Mouse (Mus musculus): ENCODE results near the gene Pidd1. TPM values are rescaled to one million over a fixed set of nuclear protein-coding genes. Genes with fewer than 3 reads are reported as not detected.

Pidd1 gene
- total and polyA plus RNA-seq, 3 experiments, result 5.8 to 24.9 (median 7.8) TPM

DNA sequence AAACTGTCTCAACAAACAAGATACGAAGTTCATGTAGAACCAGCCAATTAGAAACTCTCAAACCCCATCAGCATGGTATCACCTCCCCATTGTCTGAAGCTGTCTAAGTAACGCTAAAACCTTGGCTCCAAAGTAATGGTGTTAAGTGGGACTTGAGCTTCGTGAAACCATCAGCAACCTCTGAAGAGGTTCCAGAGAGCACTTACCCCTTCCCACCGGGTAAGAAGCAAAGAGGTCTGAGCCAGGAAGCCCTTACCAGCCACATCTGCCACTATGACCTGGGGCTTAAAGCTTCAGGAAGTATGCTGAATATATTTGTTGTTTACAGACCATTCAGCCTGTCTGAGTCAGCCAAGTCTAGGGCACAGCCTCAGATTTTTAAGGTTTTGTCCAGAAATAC is 38.4 kb downstream of the Pidd1 start:
- TF ChIP-seq POLR2A (IDR thresholded peaks at IDR 0.05; ENCODE audit: low read depth, low read length) (no peak), BHLHE40 (IDR thresholded peaks at IDR 0.05; ENCODE audit: low read depth, low read length) (no peak), ZKSCAN1 (IDR thresholded peaks at IDR 0.05; ENCODE audit: borderline replicate concordance, low read depth, low read length) (no peak), CTCF (conservative IDR thresholded peaks at IDR 0.05 in 1 of 2, IDR thresholded peaks at IDR 0.05 in 1 of 2; ENCODE audit: low read depth in 2 of 2, low read length in 2 of 2) (no peak), USF1 (IDR thresholded peaks at IDR 0.05; ENCODE audit: low read depth, low read length) (no peak)
- Histone ChIP-seq H3K79me2 (replicated peaks; ENCODE audit: control insufficient read depth, extremely low read depth, insufficient read depth, poor library complexity, severe bottlenecking) (no peaks in the 10 kb centered on the region), H3K4me1 (ENCODE audit: control insufficient read depth in 1 of 2, insufficient read depth in 2 of 2) (peaks cover 5% of the 10 kb centered on the region in 2 experiments), H3K9ac (ENCODE audit: insufficient read depth, low read depth) (no peak overlapping the region), H3K4me2 (ENCODE audit: insufficient read depth, low read depth, poor library complexity, severe bottlenecking) (no peak overlapping the region), H3K4me3 (replicated peaks in 1 of 3; ENCODE audit: low read depth in 2 of 3, low read length in 2 of 3, poor library complexity in 1 of 3) (no peak overlapping the region), H3K36me3 (replicated peaks in 1 of 2; ENCODE audit: control insufficient read depth in 1 of 2, insufficient read depth in 1 of 2, low read length in 1 of 2) (peaks cover 47 to 70% of the 10 kb centered on the region in 2 experiments), H3K9me3 (replicated peaks; ENCODE audit: low read length) (no peaks in the 10 kb centered on the region), H3K27me3 (replicated peaks) (no peaks in the 10 kb centered on the region), H3K27ac (ENCODE audit: insufficient read depth, low read depth) (no peak overlapping the region)
- DNase-seq (ENCODE audit: extremely low read depth), result no peak
- dilution Hi-C loops (cut with MboI; ENCODE audit: extremely low pct_ligation_motif_present, extremely low pct_unique_long_range_greater_than_20kb, low sequenced_read_pairs), result no loop called here
- in situ Hi-C loops (cut with MboI; ENCODE audit: low pct_ligation_motif_present, low pct_unique_long_range_greater_than_20kb, low sequenced_read_pairs), result no loop called here

DNA sequence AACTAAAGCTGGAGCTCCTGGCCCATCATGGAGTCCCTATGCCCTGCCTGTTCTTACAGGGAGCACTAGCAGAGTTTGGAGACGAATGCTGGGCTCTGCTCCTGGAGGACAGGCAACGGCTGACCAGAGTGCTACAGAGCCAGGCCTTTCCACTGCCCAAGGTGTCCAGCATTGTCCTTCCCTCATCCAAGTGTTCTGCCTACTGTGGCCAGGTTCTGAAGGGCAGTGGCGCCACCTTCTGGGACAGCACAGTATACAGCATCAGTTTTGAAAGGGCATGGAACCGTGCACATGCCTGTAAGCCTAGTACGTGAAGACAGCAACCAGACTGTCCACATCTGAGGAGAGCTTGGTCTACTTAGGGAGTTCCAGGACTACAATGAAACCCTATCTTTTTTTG is 40.5 kb downstream of the Pidd1 start:
- no peaks in the 10 kb centered on the region for H3K79me2 ChIP-seq (replicated peaks; ENCODE audit: control insufficient read depth, extremely low read depth, insufficient read depth, poor library complexity, severe bottlenecking)
- TF ChIP-seq RAD21 (IDR thresholded peaks at IDR 0.05; ENCODE audit: low read depth, low read length), result peak; percentile 79
- no peak for TF ChIP-seq POLR2A (IDR thresholded peaks at IDR 0.05; ENCODE audit: low read depth, low read length)
- TF ChIP-seq SMC3 (IDR thresholded peaks at IDR 0.05; ENCODE audit: low read depth, low read length), result peak; percentile 61
- peak; percentile 51 to 83 for TF ChIP-seq CTCF (conservative IDR thresholded peaks at IDR 0.05 in 1 of 2, IDR thresholded peaks at IDR 0.05 in 1 of 2; ENCODE audit: low read depth in 2 of 2, low read length in 2 of 2)
- dilution Hi-C loops (cut with MboI; ENCODE audit: extremely low pct_ligation_motif_present, extremely low pct_unique_long_range_greater_than_20kb, low sequenced_read_pairs), result no loop called here
- no peak for DNase-seq (ENCODE audit: extremely low read depth)
- in situ Hi-C loops (cut with MboI; ENCODE audit: low pct_ligation_motif_present, low pct_unique_long_range_greater_than_20kb, low sequenced_read_pairs), result no loop called here
- peaks cover 45 to 69% of the 10 kb centered on the region in 2 experiments for H3K36me3 ChIP-seq (replicated peaks in 1 of 2; ENCODE audit: control insufficient read depth in 1 of 2, insufficient read depth in 1 of 2, low read length in 1 of 2)
- H3K9me3 ChIP-seq (replicated peaks; ENCODE audit: low read length), result no peaks in the 10 kb centered on the region
- H3K27ac ChIP-seq (ENCODE audit: insufficient read depth, low read depth), result no peak overlapping the region
- H3K4me1 ChIP-seq (ENCODE audit: control insufficient read depth in 1 of 2, insufficient read depth in 2 of 2), result no peaks in the 10 kb centered on the region
- H3K4me2 ChIP-seq (ENCODE audit: insufficient read depth, low read depth, poor library complexity, severe bottlenecking), result no peak overlapping the region
- no peak overlapping the region for H3K9ac ChIP-seq (ENCODE audit: insufficient read depth, low read depth)
- H3K27me3 ChIP-seq (replicated peaks), result no peaks in the 10 kb centered on the region
- H3K4me3 ChIP-seq (replicated peaks in 1 of 3; ENCODE audit: low read depth in 2 of 3, low read length in 2 of 3, poor library complexity in 1 of 3), result no peak overlapping the region

DNA sequence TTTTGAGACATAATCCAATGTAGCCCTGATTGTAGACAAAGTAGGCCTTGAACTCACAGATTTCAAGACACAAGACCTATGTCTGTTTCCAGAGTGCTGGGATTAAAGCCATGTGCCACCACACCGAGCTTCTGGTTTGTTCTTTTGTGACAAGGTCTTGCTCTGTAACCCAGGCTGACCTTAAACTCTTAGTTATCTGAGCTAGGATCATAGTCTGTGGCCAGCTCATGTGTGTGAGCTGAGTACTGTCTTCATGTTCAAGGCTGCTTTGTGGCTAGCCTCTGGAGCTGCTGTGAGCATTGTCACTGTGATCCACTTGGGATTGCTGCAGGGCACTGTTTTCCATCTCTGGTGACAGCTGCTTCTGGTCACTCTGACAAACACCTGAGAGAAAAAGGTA is 48.5 kb downstream of the Pidd1 start:
- H3K36me3 ChIP-seq (replicated peaks in 1 of 2; ENCODE audit: control insufficient read depth in 1 of 2, insufficient read depth in 1 of 2, low read length in 1 of 2), result peaks cover 31 to 48% of the 10 kb centered on the region in 2 experiments
- H3K27ac ChIP-seq (ENCODE audit: insufficient read depth, low read depth), result no peak overlapping the region
- no peak overlapping the region for H3K4me2 ChIP-seq (ENCODE audit: insufficient read depth, low read depth, poor library complexity, severe bottlenecking)
- no peaks in the 10 kb centered on the region for H3K27me3 ChIP-seq (replicated peaks)
- H3K9me3 ChIP-seq (replicated peaks; ENCODE audit: low read length), result no peaks in the 10 kb centered on the region
- DNase-seq (ENCODE audit: extremely low read depth), result no peak
- H3K4me1 ChIP-seq (ENCODE audit: control insufficient read depth in 1 of 2, insufficient read depth in 2 of 2), result peaks cover 4 to 31% of the 10 kb centered on the region in 2 experiments
- in situ Hi-C loops (cut with MboI; ENCODE audit: low pct_ligation_motif_present, low pct_unique_long_range_greater_than_20kb, low sequenced_read_pairs) (no loop called here), dilution Hi-C loops (cut with MboI; ENCODE audit: extremely low pct_ligation_motif_present, extremely low pct_unique_long_range_greater_than_20kb, low sequenced_read_pairs) (no loop called here)
- no peak for TF ChIP-seq RAD21 (IDR thresholded peaks at IDR 0.05; ENCODE audit: low read depth, low read length)
- TF ChIP-seq CHD2 (IDR thresholded peaks at IDR 0.05; ENCODE audit: low read length), result no peak
- TF ChIP-seq MAFK (IDR thresholded peaks at IDR 0.05; ENCODE audit: insufficient replicate concordance, low read length), result no peak
- no peak for TF ChIP-seq NELFE (IDR thresholded peaks at IDR 0.05; ENCODE audit: low read depth, low read length)
- TF ChIP-seq CHD1 (IDR thresholded peaks at IDR 0.05; ENCODE audit: low read depth, low read length), result no peak
- peaks cover 18% of the 10 kb centered on the region for H3K79me2 ChIP-seq (replicated peaks; ENCODE audit: control insufficient read depth, extremely low read depth, insufficient read depth, poor library complexity, severe bottlenecking)
- no peak overlapping the region for H3K4me3 ChIP-seq (replicated peaks in 1 of 3; ENCODE audit: low read depth in 2 of 3, low read length in 2 of 3, poor library complexity in 1 of 3)
- no peak overlapping the region for H3K9ac ChIP-seq (ENCODE audit: insufficient read depth, low read depth)

All from CH12.LX (cell line).